Mouse (Mus musculus): ENCODE measurements at regions not wholly inside any gene's neighbourhood (a gene's known extent, or its start where the extent isn't known, plus 50 kb on each side); places are given as distances from the start of the nearest gene placed in this dataset.

- no peak for DNase-seq
Measured at GRCm38 (mm10) chr3:49200596-49200995, 556.5 kb downstream of the Pcdh18 start.

GRCm38 (mm10) chr3:49185555-49185954 is 571.6 kb downstream of the Pcdh18 start:
- peak; percentile 9 for DNase-seq

All from gastrocnemius, postnatal 25 days (tissue).